Mouse (Mus musculus): ENCODE measurements around the gene Slc12a3. TPM values are rescaled to one million over a fixed set of nuclear protein-coding genes. Genes with fewer than 3 reads are reported as not detected.

Slc12a3 gene
- polyA plus RNA-seq, 1 experiment from 2014 or later = 0.08 TPM

GRCm38 (mm10) chr8:94377031-94377430 lies 48.0 kb downstream of the Slc12a3 start:
- Histone ChIP-seq H3K4me2 (ENCODE audit: low read depth, low read length) (no peak overlapping the region), H3K27me3 (ENCODE audit: control insufficient read depth, insufficient read depth, low read depth, low read length) (no peaks in the 10 kb centered on the region; the same call in 1 of the 2 replicates), H3K4me1 (replicated peaks; ENCODE audit: control insufficient read depth, insufficient read depth, low read length) (peaks cover 9% of the 10 kb centered on the region), H3K27ac (ENCODE audit: low read length) (peak overlapping the region; percentile 90), H3K9ac (ENCODE audit: low read length) (no peak overlapping the region), H3K36me3 (ENCODE audit: control insufficient read depth, insufficient read depth, low read length) (no peaks in the 10 kb centered on the region), H3K9me3 (ENCODE audit: control insufficient read depth, low read length) (no peaks in the 10 kb centered on the region), H3K4me3 (ENCODE audit: low read length) (no peak overlapping the region)
- no peak for ATAC-seq (ENCODE audit: low read depth)
- 84% methylated on average over 4 of the region's 4 CpGs for WGBS

- Histone ChIP-seq H3K4me2 (ENCODE audit: low read depth, low read length) (peak overlapping the region; percentile 13; the same call in 1 of the 2 replicates), H3K4me1 (replicated peaks; ENCODE audit: control insufficient read depth, insufficient read depth, low read length) (peaks cover 9% of the 10 kb centered on the region), H3K9me3 (ENCODE audit: control insufficient read depth, low read length) (no peaks in the 10 kb centered on the region), H3K27me3 (ENCODE audit: control insufficient read depth, insufficient read depth, low read depth, low read length) (no peaks in the 10 kb centered on the region; the same call in 1 of the 2 replicates), H3K27ac (ENCODE audit: low read length) (peak overlapping the region; percentile 90), H3K36me3 (ENCODE audit: control insufficient read depth, insufficient read depth, low read length) (no peaks in the 10 kb centered on the region), H3K4me3 (ENCODE audit: low read length) (no peak overlapping the region), H3K9ac (ENCODE audit: low read length) (peak overlapping the region; percentile 35; the same call in 1 of the 2 replicates)
- ATAC-seq (ENCODE audit: low read depth) = peak; percentile 95
- 32% methylated on average over 11 of the region's 11 CpGs for WGBS
Measured at GRCm38 (mm10) chr8:94377714-94378205, 48.8 kb downstream of the Slc12a3 start.

DNA sequence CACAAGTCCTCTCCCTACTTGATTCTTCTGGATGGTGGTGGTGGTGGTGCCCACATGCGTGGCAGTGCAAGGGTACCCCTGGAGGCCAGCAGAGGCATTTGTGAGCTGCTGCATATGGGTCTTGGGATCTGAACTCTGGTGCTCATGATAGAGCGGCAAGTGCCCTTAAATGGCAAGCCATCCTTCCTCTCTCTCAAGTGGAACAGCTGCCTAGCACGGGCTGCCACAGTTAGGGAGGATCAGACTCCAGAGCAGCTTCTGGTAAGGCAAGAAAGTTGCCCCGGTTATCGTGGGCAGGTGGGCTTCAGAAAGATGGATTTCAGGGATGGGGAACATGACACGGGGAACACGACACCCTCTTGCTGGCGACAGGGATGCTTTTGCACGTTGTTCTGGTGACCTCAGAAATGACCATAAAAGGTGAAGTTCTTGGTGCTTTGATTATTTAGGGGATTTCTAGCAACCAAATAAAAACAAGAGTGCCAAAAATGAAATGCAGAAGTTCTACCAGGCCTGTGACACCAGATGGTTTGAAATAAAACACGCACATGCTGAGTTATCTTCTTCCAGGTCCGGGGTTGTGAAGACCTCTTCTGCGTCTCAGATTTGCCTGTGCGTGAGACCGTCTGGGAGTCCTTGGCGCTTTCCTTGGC lies 49.9 kb downstream of the Slc12a3 start:
- ATAC-seq (ENCODE audit: low read depth) = no peak
- H3K36me3 ChIP-seq (ENCODE audit: control insufficient read depth, insufficient read depth, low read length) = no peaks in the 10 kb centered on the region
- H3K4me3 ChIP-seq (ENCODE audit: low read length) = no peak overlapping the region
- H3K9me3 ChIP-seq (ENCODE audit: control insufficient read depth, low read length) = no peaks in the 10 kb centered on the region
- H3K27me3 ChIP-seq (ENCODE audit: control insufficient read depth, insufficient read depth, low read depth, low read length) = no peaks in the 10 kb centered on the region; the same call in 1 of the 2 replicates
- H3K27ac ChIP-seq (ENCODE audit: low read length) = no peak overlapping the region
- H3K9ac ChIP-seq (ENCODE audit: low read length) = no peak overlapping the region
- no peak overlapping the region for H3K4me2 ChIP-seq (ENCODE audit: low read depth, low read length)
- 70% methylated on average over 15 of the region's 15 CpGs for WGBS
- peaks cover 9% of the 10 kb centered on the region for H3K4me1 ChIP-seq (replicated peaks; ENCODE audit: control insufficient read depth, insufficient read depth, low read length)

DNA sequence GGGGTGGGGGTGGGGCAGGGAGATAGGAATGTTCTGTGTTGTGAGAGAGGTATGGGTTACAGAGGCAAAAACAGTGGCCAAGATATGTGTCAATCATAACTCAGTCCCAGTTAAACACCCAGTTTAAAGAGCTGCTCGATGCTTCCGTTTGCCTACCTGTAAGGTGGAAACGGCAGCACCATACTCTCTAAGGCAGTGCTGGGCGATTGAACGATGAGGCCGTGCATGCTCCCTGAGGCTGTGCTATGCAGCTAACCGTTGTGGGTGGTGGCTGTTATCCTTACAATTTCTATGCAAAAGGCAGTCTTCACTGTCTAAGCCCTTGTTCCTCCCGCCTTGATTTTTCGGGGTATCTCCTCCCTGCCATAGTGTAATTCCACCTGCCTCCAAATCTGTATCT lies 50.7 kb downstream of the Slc12a3 start:
- no peak overlapping the region for H3K4me3 ChIP-seq (ENCODE audit: low read length)
- H3K27me3 ChIP-seq (ENCODE audit: control insufficient read depth, insufficient read depth, low read depth, low read length) = no peaks in the 10 kb centered on the region; the same call in 1 of the 2 replicates
- ATAC-seq (ENCODE audit: low read depth) = no peak
- no peak overlapping the region for H3K9ac ChIP-seq (ENCODE audit: low read length)
- no peaks in the 10 kb centered on the region for H3K9me3 ChIP-seq (ENCODE audit: control insufficient read depth, low read length)
- H3K4me2 ChIP-seq (ENCODE audit: low read depth, low read length) = no peak overlapping the region
- H3K4me1 ChIP-seq (replicated peaks; ENCODE audit: control insufficient read depth, insufficient read depth, low read length) = peaks cover 9% of the 10 kb centered on the region
- 84% methylated on average over 9 of the region's 9 CpGs for WGBS
- no peak overlapping the region for H3K27ac ChIP-seq (ENCODE audit: low read length)
- H3K36me3 ChIP-seq (ENCODE audit: control insufficient read depth, insufficient read depth, low read length) = no peaks in the 10 kb centered on the region

- H3K36me3 ChIP-seq (ENCODE audit: control insufficient read depth, insufficient read depth, low read length) = no peaks in the 10 kb centered on the region; the same call in 1 of the 2 replicates
- WGBS = 80% methylated on average over 7 of the region's 7 CpGs
- H3K4me2 ChIP-seq (ENCODE audit: low read depth, low read length) = no peak overlapping the region
- no peaks in the 10 kb centered on the region for H3K9me3 ChIP-seq (ENCODE audit: control insufficient read depth, low read length)
- H3K4me3 ChIP-seq (ENCODE audit: low read length) = no peak overlapping the region
- H3K9ac ChIP-seq (ENCODE audit: low read length) = no peak overlapping the region
- no peaks in the 10 kb centered on the region; the same call in 1 of the 2 replicates for H3K27me3 ChIP-seq (ENCODE audit: control insufficient read depth, insufficient read depth, low read depth, low read length)
- peaks cover 8% of the 10 kb centered on the region for H3K4me1 ChIP-seq (replicated peaks; ENCODE audit: control insufficient read depth, insufficient read depth, low read length)
- H3K27ac ChIP-seq (ENCODE audit: low read length) = no peak overlapping the region
- ATAC-seq (ENCODE audit: low read depth) = no peak
Measured at GRCm38 (mm10) chr8:94384166-94384565, 55.2 kb downstream of the Slc12a3 start.

DNA sequence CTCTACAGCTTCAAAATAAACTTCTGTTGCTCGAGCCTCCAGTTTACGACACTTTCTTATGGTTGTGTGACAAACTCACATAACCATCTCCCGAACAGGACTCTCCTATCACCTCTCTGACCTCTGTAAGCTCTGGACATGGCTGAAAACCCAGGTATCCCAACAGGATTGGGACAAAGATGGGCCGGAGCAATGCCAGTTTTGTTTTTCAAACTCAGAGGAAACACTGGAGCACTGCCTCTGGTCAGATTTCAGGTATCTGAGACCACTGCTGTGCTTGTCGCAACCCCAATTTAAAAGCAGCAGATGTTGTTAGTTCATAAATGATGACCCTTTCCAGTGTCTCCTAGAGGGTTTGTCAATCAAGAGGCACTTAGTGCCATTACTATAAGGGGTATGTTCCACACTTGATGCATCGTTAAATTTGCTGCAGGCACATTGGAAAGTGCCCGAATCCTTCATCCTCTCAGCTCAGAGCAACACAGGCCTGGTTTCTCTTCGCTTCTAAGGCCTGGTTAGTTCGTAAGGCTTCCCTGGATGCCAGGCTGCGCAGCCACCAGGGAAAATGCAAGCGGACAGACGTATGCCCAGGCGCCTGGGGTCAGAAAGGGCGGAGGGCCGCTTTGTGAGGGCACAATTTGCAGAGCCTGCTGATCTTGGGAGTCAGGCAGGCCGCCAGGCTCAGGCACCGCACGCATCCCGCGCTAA lies 56.7 kb downstream of the Slc12a3 start:
- peak overlapping the region; percentile 95 for H3K27ac ChIP-seq (ENCODE audit: low read length)
- 24% methylated on average over 20 of the region's 20 CpGs for WGBS
- peaks cover 8% of the 10 kb centered on the region for H3K4me1 ChIP-seq (replicated peaks; ENCODE audit: control insufficient read depth, insufficient read depth, low read length)
- H3K9ac ChIP-seq (ENCODE audit: low read length) = peak overlapping the region; percentile 95
- no peak; the same call in 1 of the 2 replicates for ATAC-seq (ENCODE audit: low read depth)
- H3K9me3 ChIP-seq (ENCODE audit: control insufficient read depth, low read length) = no peaks in the 10 kb centered on the region
- peak overlapping the region; percentile 93 for H3K4me2 ChIP-seq (ENCODE audit: low read depth, low read length)
- no peaks in the 10 kb centered on the region; the same call in 1 of the 2 replicates for H3K27me3 ChIP-seq (ENCODE audit: control insufficient read depth, insufficient read depth, low read depth, low read length)
- peaks cover 14% of the 10 kb centered on the region for H3K36me3 ChIP-seq (ENCODE audit: control insufficient read depth, insufficient read depth, low read length)
- peak overlapping the region; percentile 87 for H3K4me3 ChIP-seq (ENCODE audit: low read length)

DNA sequence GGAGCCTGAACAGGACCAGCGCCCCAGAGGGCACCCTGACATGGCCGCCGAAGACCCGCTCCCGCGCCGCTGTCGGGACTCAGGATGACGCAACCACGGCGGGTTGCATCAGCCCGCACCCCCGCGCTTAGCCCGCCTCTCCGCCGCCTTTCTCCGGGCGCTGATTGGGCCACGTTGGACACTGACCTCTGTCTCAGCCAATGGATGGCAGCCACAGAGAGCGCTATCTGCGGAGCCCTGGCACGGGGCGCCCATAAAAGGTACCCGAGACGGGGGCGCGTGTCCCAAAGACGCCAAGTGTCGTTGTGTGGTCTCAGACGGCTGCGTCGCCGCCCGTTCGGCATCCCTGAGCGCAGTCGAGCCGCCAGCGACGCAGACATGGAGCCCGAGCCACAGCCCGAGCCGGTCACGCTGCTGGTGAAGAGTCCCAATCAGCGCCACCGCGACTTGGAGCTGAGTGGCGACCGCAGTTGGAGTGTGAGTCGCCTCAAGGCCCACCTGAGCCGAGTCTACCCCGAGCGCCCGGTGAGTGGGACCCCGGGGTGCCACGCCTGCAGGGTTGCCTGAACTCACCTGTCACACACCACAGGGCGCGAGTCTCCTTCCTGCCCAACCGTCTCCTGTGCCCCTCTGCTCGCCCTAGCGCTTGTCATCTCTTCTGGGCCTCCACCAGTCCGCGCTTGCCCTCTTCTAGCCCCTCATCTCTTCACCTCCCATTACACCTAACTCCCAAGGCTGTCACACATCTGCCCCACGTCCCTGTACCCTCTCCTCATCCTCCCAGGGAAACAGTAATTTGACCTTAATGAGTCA lies 57.4 kb downstream of the Slc12a3 start, which contains the start of gene Herpud1:
TSS of gene Herpud1 (plus strand) at position 225 of the 813 bp plus-strand sequence.
- ATAC-seq (ENCODE audit: low read depth) = peak; percentile 98
- WGBS = under 1% methylated on average over 56 of the region's 65 CpGs

DNA sequence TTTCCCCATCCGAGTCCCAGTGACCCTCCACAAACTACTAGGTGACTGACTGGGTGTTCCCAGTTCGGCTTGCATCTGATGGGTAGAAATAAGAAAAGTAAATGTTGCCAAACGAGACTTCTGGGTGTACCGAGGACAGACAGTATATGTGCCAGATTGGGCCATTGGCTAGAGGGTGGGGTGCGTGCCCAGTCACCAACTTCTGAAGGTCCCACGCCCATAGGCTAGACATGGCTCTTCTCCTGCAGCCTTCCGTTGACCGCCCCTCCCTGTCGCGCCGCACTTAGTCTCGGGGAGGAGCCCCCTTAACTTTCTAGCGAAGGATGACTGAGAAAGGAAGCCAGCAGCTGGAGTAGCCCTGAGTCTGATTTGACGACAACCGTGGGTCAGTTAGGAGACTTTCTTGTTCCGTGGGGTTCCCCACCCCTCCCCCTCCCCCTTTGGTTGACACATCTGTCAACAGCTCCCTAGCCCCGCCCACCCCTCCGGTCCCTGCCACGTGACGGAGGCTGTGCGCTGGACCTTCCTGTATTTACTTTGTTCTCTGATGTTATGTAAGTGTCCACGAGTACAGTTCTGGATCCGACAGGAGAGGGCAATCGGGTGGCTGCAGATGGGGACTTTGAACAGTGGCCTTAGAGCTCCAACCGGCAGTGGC lies 58.2 kb downstream of the Slc12a3 start:
- H3K9ac ChIP-seq (ENCODE audit: low read length) = peak overlapping the region; percentile 95
- ATAC-seq (ENCODE audit: low read depth) = peak; percentile 75
- peak overlapping the region; percentile 87 for H3K4me3 ChIP-seq (ENCODE audit: low read length)
- peak overlapping the region; percentile 95 for H3K27ac ChIP-seq (ENCODE audit: low read length)
- no peaks in the 10 kb centered on the region for H3K27me3 ChIP-seq (ENCODE audit: control insufficient read depth, insufficient read depth, low read depth, low read length)
- H3K36me3 ChIP-seq (ENCODE audit: control insufficient read depth, insufficient read depth, low read length) = peaks cover 29% of the 10 kb centered on the region
- peaks cover 8% of the 10 kb centered on the region for H3K4me1 ChIP-seq (replicated peaks; ENCODE audit: control insufficient read depth, insufficient read depth, low read length)
- H3K9me3 ChIP-seq (ENCODE audit: control insufficient read depth, low read length) = no peaks in the 10 kb centered on the region
- under 1% methylated on average over 25 of the region's 25 CpGs for WGBS
- H3K4me2 ChIP-seq (ENCODE audit: low read depth, low read length) = peak overlapping the region; percentile 93

More for the DNA sequence above, 57.4 kb downstream of the Slc12a3 start, which contains the start of gene Herpud1:
- Histone ChIP-seq H3K4me2 (ENCODE audit: low read depth, low read length) (peak within 1 kb of the TSS; percentile 93), H3K27me3 (ENCODE audit: control insufficient read depth, insufficient read depth, low read depth, low read length) (no peaks in the 10 kb centered on the region; the same call in 1 of the 2 replicates), H3K4me1 (replicated peaks; ENCODE audit: control insufficient read depth, insufficient read depth, low read length) (peaks cover 8% of the 10 kb centered on the region), H3K27ac (ENCODE audit: low read length) (peak within 1 kb of the TSS; percentile 95), H3K9ac (ENCODE audit: low read length) (peak within 1 kb of the TSS; percentile 95), H3K9me3 (ENCODE audit: control insufficient read depth, low read length) (no peaks in the 10 kb centered on the region), H3K4me3 (ENCODE audit: low read length) (peak within 1 kb of the TSS; percentile 87), H3K36me3 (ENCODE audit: control insufficient read depth, insufficient read depth, low read length) (peaks cover 22% of the 10 kb centered on the region)

Measured in lung, embryonic 16.5 days (tissue).